Mouse (Mus musculus): ENCODE results near the gene Irx3.

- TF ChIP-seq POLR2A (IDR thresholded peaks at IDR 0.05; ENCODE audit: insufficient read depth, low read depth, low read length) (no peak), CTCF (IDR thresholded peaks at IDR 0.05; ENCODE audit: insufficient read depth, low read depth, low read length) (no peak)
These were observed 2.0 kb downstream of the Irx3 start for GRCm38 (mm10) chr8:91799681-91800522.
